Mouse (Mus musculus) intestine, embryonic 16.5 days (tissue): ENCODE data around the gene Mast4. TPM values are rescaled to one million over a fixed set of nuclear protein-coding genes. Genes with fewer than 3 reads are reported as not detected.

Experiments
- ATAC-seq: fragments of 200-750 bp; cut with Nextera tagmentation; 2 replicates; pipeline ENCODE4 v1.8.0; 2017; ENCODE audit warnings: moderate TSS enrichment, moderate library complexity
- H3K27ac ChIP-seq: fragments of 300-500 bp; sonication (generic); 2 replicates; pipeline ENCODE4 v1.5.1; 2014; ENCODE audit warnings: mild to moderate bottlenecking, low read length
- H3K27me3 ChIP-seq: fragments of 300-500 bp; sonication (generic); replicated peaks from 2 replicates; pipeline ENCODE4 v1.6.1; 2014; ENCODE audit warnings: low read length, control low read depth, mixed read lengths; ENCODE audit not compliant: control insufficient read depth, insufficient read depth
- H3K36me3 ChIP-seq: fragments of 300-500 bp; sonication (generic); 2 replicates; pipeline ENCODE4 v1.6.1; 2014; ENCODE audit warnings: low read length, control low read depth; ENCODE audit not compliant: control insufficient read depth, insufficient read depth
- H3K4me1 ChIP-seq: fragments of 300-500 bp; sonication (generic); 2 replicates; pipeline ENCODE4 v1.6.1; 2014; ENCODE audit warnings: low read length, control low read depth, mixed read lengths; ENCODE audit not compliant: control insufficient read depth, insufficient read depth
- H3K4me2 ChIP-seq: fragments of 300-500 bp; sonication (generic); 2 replicates; pipeline ENCODE4 v1.6.1; 2014; ENCODE audit warnings: low read depth, low read length, control low read depth
- H3K4me3 ChIP-seq: fragments of 300-500 bp; sonication (generic); 2 replicates; pipeline ENCODE4 v1.5.1; 2014; ENCODE audit warnings: mild to moderate bottlenecking, low read length
- H3K9ac ChIP-seq: fragments of 300-500 bp; sonication (generic); 2 replicates; pipeline ENCODE4 v1.6.1; 2014; ENCODE audit warnings: low read depth, low read length
- H3K9me3 ChIP-seq: fragments of 300-500 bp; sonication (generic); 2 replicates; pipeline ENCODE4 v1.6.1; 2016; ENCODE audit warnings: low read length, control low read depth; ENCODE audit not compliant: control insufficient read depth
- WGBS: fragments of 180-500 bp; shearing (Covaris S2); extraction: QIAGEN DNeasy Blood & Tissue Kit; methylation state at CpG from one replicate; pipeline ENCODE4 v1.1.7; 2014; 5-methylcytosine and 5-hydroxymethylcytosine counted together
- polyA plus RNA-seq: library from polyadenylated mRNA; unstranded; fragments of >200 nt; fragmentation: Nextera tagmentation; extraction: Ambion mirVana; gene quantifications from 2 replicates; pipeline ENCODE4 v1.2.1, GENCODE M21; 2015

The Mast4 gene
- polyA plus RNA-seq, 1 experiment from 2014 or later, result 15.1 TPM

GRCm38 (mm10) chr13:103037466-103037865 lies 296.8 kb downstream of the Mast4 start:
- Histone ChIP-seq H3K9ac (no peak overlapping the region), H3K4me3 (no peak overlapping the region), H3K9me3 (no peaks in the 10 kb centered on the region), H3K4me2 (no peak overlapping the region), H3K27me3 (no peaks in the 10 kb centered on the region), H3K4me1 (no peaks in the 10 kb centered on the region), H3K36me3 (no peaks in the 10 kb centered on the region), H3K27ac (no peak overlapping the region)
- WGBS, result 45% methylated on average over 5 of the region's 5 CpGs
- ATAC-seq, result no peak

GRCm38 (mm10) chr13:103029377-103029776 lies 304.9 kb downstream of the Mast4 start:
- WGBS, result 81% methylated on average over 5 of the region's 5 CpGs
- Histone ChIP-seq H3K4me2 (no peak overlapping the region), H3K9me3 (no peaks in the 10 kb centered on the region), H3K4me1 (no peaks in the 10 kb centered on the region), H3K27ac (no peak overlapping the region), H3K9ac (no peak overlapping the region), H3K27me3 (no peaks in the 10 kb centered on the region), H3K4me3 (no peak overlapping the region), H3K36me3 (no peaks in the 10 kb centered on the region)
- no peak for ATAC-seq

DNA sequence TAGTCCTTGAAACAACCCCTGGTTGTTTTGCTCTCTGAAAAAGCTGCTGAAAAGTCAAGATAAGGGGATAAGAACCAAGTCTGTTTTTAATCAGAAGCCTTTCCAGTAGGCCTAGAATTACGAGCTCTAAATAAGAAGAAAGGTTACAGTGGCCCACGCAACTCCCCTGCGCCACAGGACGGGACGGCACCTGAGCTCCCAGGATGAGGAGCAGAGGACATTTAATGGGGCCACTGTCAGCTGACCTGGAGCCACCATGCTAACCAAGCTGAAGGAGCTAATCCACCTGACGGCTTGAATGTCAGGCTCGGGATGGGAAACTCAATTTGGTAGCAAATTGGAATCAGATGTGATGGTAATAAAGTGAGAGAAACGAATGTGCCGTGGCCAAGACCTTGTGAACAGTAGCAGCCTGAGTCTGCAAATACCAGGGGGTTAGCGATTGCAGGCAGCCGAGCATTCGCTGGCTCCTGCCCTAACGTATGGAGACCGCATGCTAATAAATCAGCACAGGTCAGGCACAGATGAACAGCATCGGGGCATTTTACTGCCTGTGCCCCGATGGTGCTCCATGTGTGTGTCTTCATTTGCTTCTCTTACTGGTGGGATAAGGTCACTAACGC lies 306.7 kb downstream of the Mast4 start:
- Histone ChIP-seq H3K4me2 (no peak overlapping the region), H3K27ac (no peak overlapping the region), H3K9me3 (no peaks in the 10 kb centered on the region), H3K4me3 (no peak overlapping the region), H3K4me1 (no peaks in the 10 kb centered on the region), H3K27me3 (no peaks in the 10 kb centered on the region), H3K36me3 (no peaks in the 10 kb centered on the region), H3K9ac (no peak overlapping the region)
- no peak for ATAC-seq
- 56% methylated on average over 17 of the region's 17 CpGs for WGBS

GRCm38 (mm10) chr13:103025461-103025860 lies 308.8 kb downstream of the Mast4 start:
- H3K9me3 ChIP-seq, result no peaks in the 10 kb centered on the region
- no peak overlapping the region for H3K4me2 ChIP-seq
- H3K4me1 ChIP-seq, result no peaks in the 10 kb centered on the region
- no peak overlapping the region for H3K4me3 ChIP-seq
- 80% methylated on average over 3 of the region's 3 CpGs for WGBS
- no peaks in the 10 kb centered on the region for H3K36me3 ChIP-seq
- H3K27ac ChIP-seq, result no peak overlapping the region
- no peaks in the 10 kb centered on the region for H3K27me3 ChIP-seq
- H3K9ac ChIP-seq, result no peak overlapping the region
- ATAC-seq, result no peak

GRCm38 (mm10) chr13:103018481-103018880 lies 315.8 kb downstream of the Mast4 start:
- Histone ChIP-seq H3K9me3 (no peaks in the 10 kb centered on the region), H3K9ac (no peak overlapping the region), H3K4me2 (no peak overlapping the region), H3K36me3 (no peaks in the 10 kb centered on the region), H3K27me3 (no peaks in the 10 kb centered on the region), H3K4me3 (no peak overlapping the region), H3K27ac (no peak overlapping the region), H3K4me1 (no peaks in the 10 kb centered on the region)
- ATAC-seq, result no peak
- WGBS, result 50% methylated on average over 6 of the region's 6 CpGs

- H3K4me2 ChIP-seq, result no peak overlapping the region
- no peak for ATAC-seq
- H3K36me3 ChIP-seq, result no peaks in the 10 kb centered on the region
- no peak overlapping the region for H3K9ac ChIP-seq
- H3K4me3 ChIP-seq, result no peak overlapping the region
- no peaks in the 10 kb centered on the region for H3K9me3 ChIP-seq
- H3K4me1 ChIP-seq, result no peaks in the 10 kb centered on the region
- no peak overlapping the region for H3K27ac ChIP-seq
- H3K27me3 ChIP-seq, result no peaks in the 10 kb centered on the region
- 90% methylated on average over 3 of the region's 3 CpGs for WGBS
Measured at GRCm38 (mm10) chr13:103017661-103018060, 316.6 kb downstream of the Mast4 start.

GRCm38 (mm10) chr13:103015131-103015750 lies 319.1 kb downstream of the Mast4 start:
- Histone ChIP-seq H3K27ac (no peak overlapping the region), H3K4me1 (no peaks in the 10 kb centered on the region), H3K36me3 (no peaks in the 10 kb centered on the region), H3K4me3 (no peak overlapping the region), H3K27me3 (no peaks in the 10 kb centered on the region), H3K4me2 (no peak overlapping the region), H3K9ac (no peak overlapping the region), H3K9me3 (no peaks in the 10 kb centered on the region)
- 84% methylated on average over 3 of the region's 3 CpGs for WGBS
- no peak for ATAC-seq

- Histone ChIP-seq H3K27ac (no peak overlapping the region), H3K4me2 (no peak overlapping the region), H3K9me3 (no peaks in the 10 kb centered on the region), H3K4me1 (no peaks in the 10 kb centered on the region), H3K9ac (no peak overlapping the region), H3K4me3 (no peak overlapping the region), H3K27me3 (no peaks in the 10 kb centered on the region), H3K36me3 (no peaks in the 10 kb centered on the region)
- WGBS, result 81% methylated on average over 6 of the region's 6 CpGs
- ATAC-seq, result no peak
Measured at GRCm38 (mm10) chr13:103014631-103015030, 319.7 kb downstream of the Mast4 start.

GRCm38 (mm10) chr13:103014222-103014621 lies 320.1 kb downstream of the Mast4 start:
- H3K36me3 ChIP-seq, result no peaks in the 10 kb centered on the region
- H3K27me3 ChIP-seq, result no peaks in the 10 kb centered on the region
- no peak overlapping the region for H3K27ac ChIP-seq
- H3K4me2 ChIP-seq, result no peak overlapping the region
- H3K4me1 ChIP-seq, result no peaks in the 10 kb centered on the region
- H3K4me3 ChIP-seq, result no peak overlapping the region
- ATAC-seq, result no peak
- no peak overlapping the region for H3K9ac ChIP-seq
- H3K9me3 ChIP-seq, result no peaks in the 10 kb centered on the region
- WGBS, result 76% methylated on average over 1 of the region's 1 CpGs

DNA sequence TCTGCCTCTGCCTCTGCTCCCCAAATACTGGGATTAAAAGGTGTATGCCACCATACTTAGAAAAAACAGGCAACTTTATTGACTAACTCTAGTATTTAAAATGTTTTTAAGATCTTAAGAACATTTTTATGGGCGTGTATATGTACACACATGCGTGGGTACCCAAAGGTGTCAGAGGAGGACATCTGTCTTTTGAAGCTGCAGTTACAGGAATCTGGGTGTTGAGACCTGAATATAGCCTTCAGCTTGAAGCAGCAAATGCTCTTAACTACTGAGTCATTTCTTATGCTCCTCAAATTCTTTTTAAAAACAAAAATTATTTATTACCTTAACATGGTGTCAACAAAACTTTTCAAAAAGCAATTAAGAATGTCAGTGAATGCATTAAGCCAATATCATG lies 329.1 kb downstream of the Mast4 start:
- Histone ChIP-seq H3K27ac (no peak overlapping the region), H3K36me3 (no peaks in the 10 kb centered on the region), H3K4me3 (no peak overlapping the region), H3K9me3 (no peaks in the 10 kb centered on the region), H3K9ac (no peak overlapping the region), H3K4me1 (no peaks in the 10 kb centered on the region), H3K4me2 (no peak overlapping the region), H3K27me3 (no peaks in the 10 kb centered on the region)
- WGBS, result 68% methylated on average over 2 of the region's 2 CpGs
- ATAC-seq, result no peak
